Mouse (Mus musculus) hindbrain, postnatal 0 days (tissue): ENCODE measurements around the gene Ffar4. TPM values are rescaled to one million over a fixed set of nuclear protein-coding genes. Genes with fewer than 3 reads are reported as not detected.

Source experiments
- ATAC-seq: fragments of 200-750 bp; cut with Nextera tagmentation; 2 replicates; pipeline ENCODE4 v1.8.0; 2017; ENCODE audit warnings: mild to moderate bottlenecking, moderate TSS enrichment, moderate library complexity
- DNase-seq: peaks from one replicate; pipeline ENCODE4 v3.0.0-alpha.2; 2015; ENCODE audit warnings: low spot score
- H3K27ac ChIP-seq: fragments of 300-500 bp; sonication (generic); 2 replicates; pipeline ENCODE4 v1.5.1; 2014; ENCODE audit warnings: mild to moderate bottlenecking
- H3K27me3 ChIP-seq: fragments of 300-500 bp; sonication (generic); 2 replicates; pipeline ENCODE4 v1.6.1; 2014; ENCODE audit warnings: low read length, mixed read lengths; ENCODE audit not compliant: insufficient read depth
- H3K36me3 ChIP-seq: fragments of 300-500 bp; sonication (generic); 2 replicates; pipeline ENCODE4 v1.6.1; 2014; ENCODE audit warnings: low read length, mixed read lengths; ENCODE audit not compliant: insufficient read depth
- H3K4me1 ChIP-seq: fragments of 300-500 bp; sonication (generic); 2 replicates; pipeline ENCODE4 v1.6.1; 2014; ENCODE audit warnings: antibody characterized with exemption, low read length, mixed read lengths; ENCODE audit not compliant: insufficient read depth
- H3K4me2 ChIP-seq: fragments of 300-500 bp; sonication (generic); 2 replicates; pipeline ENCODE4 v1.6.1; 2014; ENCODE audit warnings: low read depth, mild to moderate bottlenecking, low read length, moderate library complexity, mixed read lengths
- H3K4me3 ChIP-seq: fragments of 300-500 bp; sonication (generic); 2 replicates; pipeline ENCODE4 v1.5.1; 2014; ENCODE audit warnings: low read length
- H3K9ac ChIP-seq: fragments of 300-500 bp; sonication (generic); replicated peaks from 2 replicates; pipeline ENCODE4 v1.6.1; 2014; ENCODE audit warnings: mild to moderate bottlenecking, low read length, moderate library complexity, mixed read lengths
- H3K9me3 ChIP-seq: fragments of 300-500 bp; sonication (generic); 2 replicates; pipeline ENCODE4 v1.6.1; 2016; ENCODE audit warnings: low read length, mixed read lengths
- CTCF ChIP-seq: IDR thresholded peaks from 2 replicates; pipeline ENCODE4 v1.5.1; 2016; ENCODE audit warnings: antibody characterized with exemption, control low read depth, low read depth
- WGBS: fragments of 180-500 bp; shearing (Covaris S2); extraction: QIAGEN DNeasy Blood & Tissue Kit; methylation state at CpG from one replicate; pipeline ENCODE4 v1.1.7; 2014; 5-methylcytosine and 5-hydroxymethylcytosine counted together
- polyA plus RNA-seq: library from polyadenylated mRNA; unstranded; fragments of >200 nt; fragmentation: Nextera tagmentation; extraction: Ambion mirVana; gene quantifications from 2 replicates; pipeline ENCODE4 v1.2.1, GENCODE M21; 2015
- total RNA-seq: library from RNA; depleted of rRNA; stranded (reverse); fragments of >200 nt; gene quantifications from 2 replicates; pipeline ENCODE4 v1.2.3, GENCODE M21; 2014; rRNA removed

The Ffar4 gene
- total and polyA plus RNA-seq, 2 experiments from 2014 or later = 0.24 TPM; not detected in 1

- 77% methylated on average over 11 of the region's 11 CpGs for WGBS
- Histone ChIP-seq H3K36me3 (no peaks in the 10 kb centered on the region), H3K9ac (no peak overlapping the region), H3K27ac (no peak overlapping the region), H3K27me3 (no peaks in the 10 kb centered on the region), H3K4me2 (no peak overlapping the region), H3K4me1 (no peaks in the 10 kb centered on the region), H3K9me3 (no peaks in the 10 kb centered on the region), H3K4me3 (no peak overlapping the region)
- no peak for TF ChIP-seq CTCF
- ATAC-seq (no peak), DNase-seq (no peak)
Observed at GRCm38 (mm10) chr19:38133986-38134385, 37.1 kb downstream of the Ffar4 start.

GRCm38 (mm10) chr19:38134806-38135205 is 37.9 kb downstream of the Ffar4 start:
- no peaks in the 10 kb centered on the region for H3K27me3 ChIP-seq
- H3K27ac ChIP-seq = no peak overlapping the region
- DNase-seq (no peak), ATAC-seq (no peak)
- no peaks in the 10 kb centered on the region for H3K9me3 ChIP-seq
- 90% methylated on average over 6 of the region's 6 CpGs for WGBS
- H3K36me3 ChIP-seq = no peaks in the 10 kb centered on the region
- H3K4me2 ChIP-seq = no peak overlapping the region
- no peak overlapping the region for H3K9ac ChIP-seq
- no peak overlapping the region for H3K4me3 ChIP-seq
- no peak for TF ChIP-seq CTCF
- no peaks in the 10 kb centered on the region for H3K4me1 ChIP-seq

DNA sequence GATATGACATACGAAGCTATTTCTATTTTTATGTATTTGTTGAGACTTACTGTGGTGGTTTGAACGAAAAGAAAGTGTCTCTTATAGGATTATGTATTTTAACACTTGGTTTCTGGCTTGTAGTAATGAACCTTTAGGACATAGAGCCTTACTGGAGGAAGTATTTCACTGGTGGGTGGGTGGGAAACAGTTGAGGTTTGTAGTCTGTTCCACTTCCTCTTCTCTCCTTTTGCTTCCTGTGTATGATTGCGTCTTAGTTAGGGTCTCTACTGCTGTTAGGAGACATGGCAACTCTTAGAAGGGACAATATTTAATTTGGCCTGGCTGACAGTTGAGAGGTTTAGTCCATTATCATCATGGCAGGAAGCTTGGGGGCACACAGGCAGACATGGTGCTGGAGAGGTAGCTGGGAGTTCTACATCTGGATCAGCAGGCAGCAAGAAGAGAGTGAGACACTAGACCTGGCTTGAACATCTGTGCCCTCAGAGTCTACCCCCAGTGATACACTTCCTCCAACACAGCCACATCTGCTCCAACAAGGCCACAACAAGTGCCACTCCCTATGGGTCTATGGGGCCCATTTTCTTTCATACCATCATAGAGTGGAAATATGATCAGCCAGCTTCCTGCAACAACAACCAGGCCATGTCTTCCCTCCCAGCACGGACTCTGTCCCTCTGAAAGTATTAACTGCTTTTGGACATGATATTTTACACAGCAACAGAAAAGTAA is 46.8 kb downstream of the Ffar4 start:
- no peaks in the 10 kb centered on the region for H3K36me3 ChIP-seq
- no peak overlapping the region for H3K9ac ChIP-seq
- no peak for TF ChIP-seq CTCF
- DNase-seq (no peak), ATAC-seq (no peak)
- no peak overlapping the region for H3K4me3 ChIP-seq
- no peak overlapping the region for H3K4me2 ChIP-seq
- WGBS = 78% methylated on average over 4 of the region's 4 CpGs
- H3K4me1 ChIP-seq = no peaks in the 10 kb centered on the region
- no peaks in the 10 kb centered on the region for H3K9me3 ChIP-seq
- H3K27me3 ChIP-seq = no peaks in the 10 kb centered on the region
- H3K27ac ChIP-seq = no peak overlapping the region

DNA sequence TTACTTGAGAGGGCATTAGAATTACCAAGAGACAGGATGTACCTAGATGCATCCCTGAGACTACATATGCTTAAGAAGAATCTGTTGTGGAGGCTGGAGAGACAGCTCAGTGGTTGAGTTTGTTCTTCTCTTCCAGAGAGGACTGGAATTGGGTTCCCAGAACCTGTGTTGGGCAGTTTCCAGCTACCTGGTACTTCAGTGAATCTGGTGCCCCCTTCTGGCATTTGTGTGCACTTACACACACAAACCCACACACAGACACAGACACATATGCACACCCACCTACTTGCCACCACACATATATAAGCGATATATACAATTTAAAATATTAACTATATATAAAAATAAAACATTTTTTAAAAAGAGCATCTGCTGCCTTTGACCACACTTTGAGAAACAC is 59.4 kb downstream of the Ffar4 start:
- no peak for DNase-seq
- 98% methylated on average over 1 of the region's 1 CpGs for WGBS
- H3K9ac ChIP-seq = no peak overlapping the region

GRCm38 (mm10) chr19:38161648-38162354 is 64.9 kb downstream of the Ffar4 start:
- 94% methylated on average over 21 of the region's 21 CpGs for WGBS
- no peaks in the 10 kb centered on the region for H3K36me3 ChIP-seq

More for the DNA sequence above, 59.4 kb downstream of the Ffar4 start:
- no peak overlapping the region for H3K4me3 ChIP-seq
- TF ChIP-seq CTCF = no peak
- no peaks in the 10 kb centered on the region for H3K4me1 ChIP-seq
- no peak overlapping the region for H3K27ac ChIP-seq
- H3K36me3 ChIP-seq = no peaks in the 10 kb centered on the region
- no peak overlapping the region for H3K4me2 ChIP-seq
- no peak for ATAC-seq
- no peaks in the 10 kb centered on the region for H3K9me3 ChIP-seq
- H3K27me3 ChIP-seq = no peaks in the 10 kb centered on the region

More at GRCm38 (mm10) chr19:38161648-38162354, 64.9 kb downstream of the Ffar4 start:
- Histone ChIP-seq H3K27me3 (no peaks in the 10 kb centered on the region), H3K27ac (no peak overlapping the region), H3K4me2 (no peak overlapping the region), H3K4me1 (no peaks in the 10 kb centered on the region), H3K9me3 (no peaks in the 10 kb centered on the region), H3K9ac (no peak overlapping the region), H3K4me3 (no peak overlapping the region)
- DNase-seq (no peak), ATAC-seq (no peak)
- TF ChIP-seq CTCF = no peak

Other genes with a start within 250 kb of the Ffar4 start
- 3.7 and 4.2 TPM in 2 replicates for gene Myof, start 53.5 kb upstream of the Ffar4 start, total RNA-seq
- 1.4 and 2.6 TPM in 2 replicates for gene Myof, start 53.5 kb upstream of the Ffar4 start, polyA plus RNA-seq
- gene Cep55, start 42.1 kb upstream of the Ffar4 start, total RNA-seq = 2.3 and 6.6 TPM in 2 replicates
- 2.5 and 3.8 TPM in 2 replicates for gene Cep55, start 42.1 kb upstream of the Ffar4 start, polyA plus RNA-seq
- 2.0 and 5.1 TPM in 2 replicates for gene Rbp4, start 28.2 kb downstream of the Ffar4 start, total RNA-seq
- 20.3 and 21.3 TPM in 2 replicates for gene Rbp4, start 28.2 kb downstream of the Ffar4 start, polyA plus RNA-seq
- gene Pde6c, start 35.7 kb downstream of the Ffar4 start, total RNA-seq = not detected in 2 replicates
- gene Pde6c, start 35.7 kb downstream of the Ffar4 start, polyA plus RNA-seq = 0.46 and 0.48 TPM in 2 replicates
- gene Fra10ac1, start 127.1 kb downstream of the Ffar4 start, total RNA-seq = 2.7 and 3.4 TPM in 2 replicates
- gene Fra10ac1, start 127.1 kb downstream of the Ffar4 start, polyA plus RNA-seq = 30.9 and 32.3 TPM in 2 replicates
- gene Lgi1, start 167.5 kb downstream of the Ffar4 start, total RNA-seq = 15.5 and 16.5 TPM in 2 replicates
- gene Lgi1, start 167.5 kb downstream of the Ffar4 start, polyA plus RNA-seq = 20.3 and 20.6 TPM in 2 replicates